Mouse (Mus musculus): Measurements from ENCODE around the gene Kmo.

DNA sequence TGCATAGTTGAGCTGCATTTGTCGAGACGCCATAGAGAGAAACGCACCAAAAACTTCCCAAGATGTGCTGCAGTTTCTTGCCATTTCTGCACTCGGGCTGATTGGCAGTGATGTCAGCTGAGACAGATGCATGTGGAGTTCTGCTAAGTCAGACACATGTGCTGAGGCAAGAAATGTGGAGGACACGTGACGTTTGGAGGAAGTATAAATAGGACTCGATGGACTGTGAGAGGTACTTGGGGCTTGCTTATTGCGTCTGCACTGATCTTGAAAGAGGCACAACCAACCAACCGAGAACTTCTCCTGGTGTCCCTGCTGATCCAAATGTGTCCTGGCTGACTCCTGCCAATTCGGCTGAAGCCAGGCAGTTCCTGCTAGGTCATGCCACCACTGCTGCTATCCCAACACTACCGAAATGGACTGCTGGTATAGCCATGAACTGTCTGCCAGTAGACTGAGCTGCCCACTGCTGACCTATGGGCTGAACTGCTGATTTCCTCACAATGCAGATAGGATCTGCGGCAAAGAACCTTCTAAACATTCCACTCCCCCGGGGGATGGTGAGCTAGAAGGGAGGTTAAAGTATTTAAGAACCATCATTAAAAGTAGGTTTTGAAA lies at the start of gene Kmo:
- TF ChIP-seq CTCF (conservative IDR thresholded peaks at IDR 0.05; ENCODE audit: low read length) (no peak), POU5F1 (IDR thresholded peaks at IDR 0.05; ENCODE audit: borderline replicate concordance, low read length) (no peak), NANOG (IDR thresholded peaks at IDR 0.05; ENCODE audit: borderline replicate concordance, low read length) (no peak)

Data from E14TG2a.4 (cell line).